ENCODE assay signal across 23 mouse cellular contexts in genomic region chr14:13340688-13341087, GRCm38 (mm10). TPM values are rescaled to one million over a fixed set of nuclear protein-coding genes. Genes with fewer than 3 reads are reported as not detected.
"Had no signal": no experiment of that assay in that cellular context is flagged by ENCODE, and none has a peak within 500 bp of the region (broad histone marks: within the 10 kb centered on the region; RNA-seq: fewer than 3 reads in every experiment).

No protein-coding gene starts in this region.

- H3K9me3 ChIP-seq: lung, embryonic 15.5 days; megakaryocyte, embryonic 14.5 days; midbrain, embryonic 13.5 days; midbrain, embryonic 15.5 days; neural tube, embryonic 12.5 days had no signal

- H3K4me2 ChIP-seq: lung, embryonic 15.5 days; midbrain, embryonic 11.5 days; midbrain, embryonic 13.5 days; midbrain, embryonic 15.5 days; neural tube, embryonic 12.5 days had no signal

- H3K4me1 ChIP-seq: lung, embryonic 15.5 days; megakaryocyte, embryonic 14.5 days; midbrain, embryonic 13.5 days; midbrain, embryonic 15.5 days; neural tube, embryonic 12.5 days had no signal

- H3K36me3 ChIP-seq: lung, embryonic 15.5 days; midbrain, embryonic 13.5 days; midbrain, embryonic 15.5 days; neural tube, embryonic 12.5 days had no signal

- ATAC-seq: liver, postnatal 0 days; lung, postnatal 0 days; midbrain, embryonic 13.5 days; midbrain, embryonic 15.5 days had no signal

- H3K9ac ChIP-seq: liver, postnatal 0 days; lung, embryonic 15.5 days; midbrain, embryonic 13.5 days; midbrain, embryonic 15.5 days; neural tube, embryonic 12.5 days had no signal

- H3K27me3 ChIP-seq: lung, embryonic 15.5 days; megakaryocyte, embryonic 14.5 days; midbrain, embryonic 13.5 days; midbrain, embryonic 15.5 days; neural tube, embryonic 12.5 days had no signal

- H3K4me3 ChIP-seq: lung, embryonic 15.5 days; megakaryocyte, embryonic 14.5 days; midbrain, embryonic 13.5 days; midbrain, embryonic 15.5 days; neural tube, embryonic 12.5 days had no signal

- DNase-seq: liver, postnatal 0 days; lung, adult 2 months; lung, postnatal 14 days; lung, postnatal 36 days; right cerebral cortex, adult 18-20 months; right cerebral cortex, postnatal 25 days; right cerebral cortex, postnatal 4 days; spleen, adult 18-20 months; thymus, adult 18-20 months; thymus, postnatal 14 days; thymus, postnatal 36 days had no signal

- H3K27ac ChIP-seq: lung, embryonic 15.5 days; macrophage; midbrain, embryonic 13.5 days; midbrain, embryonic 15.5 days; neural tube, embryonic 12.5 days had no signal

RNA-seq across cellular contexts. Expression of gene Synpr, which starts 56.1 kb away (rescaled TPM):
- total RNA-seq: megakaryocyte progenitor cell, adult 5-6 weeks; monocyte, adult 5-6 weeks; neutrophil, adult 5-6 weeks had no signal
- polyA plus RNA-seq: liver, postnatal 0 days; lung, adult 2 months; macrophage; small intestine, adult 2 months had no signal
